Mouse (Mus musculus): Measurements from ENCODE around the gene Fkbp9. TPM values are rescaled to one million over a fixed set of nuclear protein-coding genes. Genes with fewer than 3 reads are reported as not detected.

Gene Fkbp9
- polyA plus RNA-seq, 1 experiment = 50.4 TPM

- 25% methylated on average over 6 of the region's 6 CpGs for WGBS
- H3K27ac ChIP-seq (ENCODE audit: insufficient read depth, low read depth, low read length) = no peak overlapping the region
- TF ChIP-seq POLR2A (IDR thresholded peaks at IDR 0.05; ENCODE audit: low read depth, low read length) (no peak), CTCF (conservative IDR thresholded peaks at IDR 0.05; ENCODE audit: insufficient read depth, insufficient read length, low read depth, low read length) (no peak)
Observed at GRCm38 (mm10) chr6:56903831-56904230, 72.0 kb downstream of the Fkbp9 start.

GRCm38 (mm10) chr6:56904330-56904729 is 72.5 kb downstream of the Fkbp9 start:
- DNase-seq = no peak
- Histone ChIP-seq H3K4me3 (ENCODE audit: insufficient read depth, low read depth, low read length) (no peak overlapping the region), H3K27ac (ENCODE audit: insufficient read depth, low read depth, low read length) (no peak overlapping the region), H3K36me3 (ENCODE audit: control insufficient read depth, insufficient read depth, low read length) (no peaks in the 10 kb centered on the region), H3K4me1 (ENCODE audit: control insufficient read depth, insufficient read depth, low read length) (peaks cover 8% of the 10 kb centered on the region; the same call in 1 of the 2 replicates), H3K27me3 (replicated peaks; ENCODE audit: control insufficient read depth, insufficient read depth, low read length) (no peaks in the 10 kb centered on the region)
- WGBS = 76% methylated on average over 1 of the region's 1 CpGs
- TF ChIP-seq CTCF (conservative IDR thresholded peaks at IDR 0.05; ENCODE audit: insufficient read depth, insufficient read length, low read depth, low read length) = no peak
- TF ChIP-seq POLR2A (IDR thresholded peaks at IDR 0.05; ENCODE audit: low read depth, low read length) = no peak

More at GRCm38 (mm10) chr6:56903831-56904230, 72.0 kb downstream of the Fkbp9 start:
- peak; percentile 55 for DNase-seq
- Histone ChIP-seq H3K4me1 (ENCODE audit: control insufficient read depth, insufficient read depth, low read length) (peaks cover 8% of the 10 kb centered on the region; the same call in 1 of the 2 replicates), H3K36me3 (ENCODE audit: control insufficient read depth, insufficient read depth, low read length) (no peaks in the 10 kb centered on the region), H3K27me3 (replicated peaks; ENCODE audit: control insufficient read depth, insufficient read depth, low read length) (no peaks in the 10 kb centered on the region), H3K4me3 (ENCODE audit: insufficient read depth, low read depth, low read length) (no peak overlapping the region)

GRCm38 (mm10) chr6:56904982-56905381 is 73.1 kb downstream of the Fkbp9 start:
- H3K27ac ChIP-seq (ENCODE audit: insufficient read depth, low read depth, low read length) = peak overlapping the region; percentile 8; the same call in 1 of the 2 replicates
- peaks cover 8% of the 10 kb centered on the region; the same call in 1 of the 2 replicates for H3K4me1 ChIP-seq (ENCODE audit: control insufficient read depth, insufficient read depth, low read length)
- WGBS = 87% methylated on average over 2 of the region's 2 CpGs
- DNase-seq = no peak
- H3K36me3 ChIP-seq (ENCODE audit: control insufficient read depth, insufficient read depth, low read length) = no peaks in the 10 kb centered on the region
- H3K4me3 ChIP-seq (ENCODE audit: insufficient read depth, low read depth, low read length) = no peak overlapping the region
- no peaks in the 10 kb centered on the region for H3K27me3 ChIP-seq (replicated peaks; ENCODE audit: control insufficient read depth, insufficient read depth, low read length)
- no peak for TF ChIP-seq POLR2A (IDR thresholded peaks at IDR 0.05; ENCODE audit: low read depth, low read length)
- no peak for TF ChIP-seq CTCF (conservative IDR thresholded peaks at IDR 0.05; ENCODE audit: insufficient read depth, insufficient read length, low read depth, low read length)

- no peaks in the 10 kb centered on the region for H3K27me3 ChIP-seq (replicated peaks; ENCODE audit: control insufficient read depth, insufficient read depth, low read length)
- no peaks in the 10 kb centered on the region for H3K36me3 ChIP-seq (ENCODE audit: control insufficient read depth, insufficient read depth, low read length)
- H3K27ac ChIP-seq (ENCODE audit: insufficient read depth, low read depth, low read length) = peak overlapping the region; percentile 61
- WGBS = 75% methylated on average over 5 of the region's 5 CpGs
- no peak for TF ChIP-seq CTCF (conservative IDR thresholded peaks at IDR 0.05; ENCODE audit: insufficient read depth, insufficient read length, low read depth, low read length)
- TF ChIP-seq POLR2A (IDR thresholded peaks at IDR 0.05; ENCODE audit: low read depth, low read length) = no peak
- no peak for DNase-seq
- H3K4me1 ChIP-seq (ENCODE audit: control insufficient read depth, insufficient read depth, low read length) = peaks cover 8% of the 10 kb centered on the region; the same call in 1 of the 2 replicates
- H3K4me3 ChIP-seq (ENCODE audit: insufficient read depth, low read depth, low read length) = no peak overlapping the region
Observed at GRCm38 (mm10) chr6:56905486-56905885, 73.6 kb downstream of the Fkbp9 start.

- Histone ChIP-seq H3K4me3 (ENCODE audit: insufficient read depth, low read depth, low read length) (no peak overlapping the region), H3K27ac (ENCODE audit: insufficient read depth, low read depth, low read length) (peak overlapping the region; percentile 61; the same call in 1 of the 2 replicates), H3K27me3 (replicated peaks; ENCODE audit: control insufficient read depth, insufficient read depth, low read length) (no peaks in the 10 kb centered on the region), H3K4me1 (ENCODE audit: control insufficient read depth, insufficient read depth, low read length) (peaks cover 8% of the 10 kb centered on the region; the same call in 1 of the 2 replicates), H3K36me3 (ENCODE audit: control insufficient read depth, insufficient read depth, low read length) (no peaks in the 10 kb centered on the region)
- peak; percentile 83 for DNase-seq
- WGBS = 50% methylated on average over 8 of the region's 8 CpGs
- TF ChIP-seq POLR2A (IDR thresholded peaks at IDR 0.05; ENCODE audit: low read depth, low read length) = no peak
- no peak for TF ChIP-seq CTCF (conservative IDR thresholded peaks at IDR 0.05; ENCODE audit: insufficient read depth, insufficient read length, low read depth, low read length)
Observed at GRCm38 (mm10) chr6:56906121-56906846, 74.4 kb downstream of the Fkbp9 start.

DNA sequence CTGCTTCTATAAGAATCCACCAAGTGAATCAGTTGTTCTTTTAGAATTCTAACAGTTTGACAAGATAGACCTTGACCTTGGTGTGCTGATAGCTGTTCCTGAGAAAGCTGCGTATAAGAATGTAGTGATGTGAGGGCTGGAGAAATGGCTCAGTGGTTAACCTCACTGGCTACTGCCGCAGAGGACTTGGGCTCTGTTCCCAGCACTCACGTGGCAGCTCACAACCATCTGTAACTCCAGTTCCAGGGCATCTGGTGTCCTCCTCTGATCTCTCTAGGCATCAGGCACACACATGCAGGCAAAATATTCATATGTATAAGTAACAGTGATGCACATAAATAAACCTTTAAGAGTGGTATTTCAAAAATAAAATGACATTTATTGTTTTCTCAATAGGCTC is 76.1 kb downstream of the Fkbp9 start:
- no peaks in the 10 kb centered on the region for H3K36me3 ChIP-seq (ENCODE audit: control insufficient read depth, insufficient read depth, low read length)
- no peaks in the 10 kb centered on the region for H3K27me3 ChIP-seq (replicated peaks; ENCODE audit: control insufficient read depth, insufficient read depth, low read length)
- no peak for TF ChIP-seq POLR2A (IDR thresholded peaks at IDR 0.05; ENCODE audit: low read depth, low read length)
- no peak for TF ChIP-seq CTCF (conservative IDR thresholded peaks at IDR 0.05; ENCODE audit: insufficient read depth, insufficient read length, low read depth, low read length)
- no peak overlapping the region for H3K27ac ChIP-seq (ENCODE audit: insufficient read depth, low read depth, low read length)
- 77% methylated on average over 3 of the region's 3 CpGs for WGBS
- DNase-seq = no peak
- no peak overlapping the region for H3K4me3 ChIP-seq (ENCODE audit: insufficient read depth, low read depth, low read length)
- peaks cover 4% of the 10 kb centered on the region; the same call in 1 of the 2 replicates for H3K4me1 ChIP-seq (ENCODE audit: control insufficient read depth, insufficient read depth, low read length)

- DNase-seq = no peak
- H3K4me3 ChIP-seq (ENCODE audit: insufficient read depth, low read depth, low read length) = no peak overlapping the region
- H3K27ac ChIP-seq (ENCODE audit: insufficient read depth, low read depth, low read length) = no peak overlapping the region
- TF ChIP-seq CTCF (conservative IDR thresholded peaks at IDR 0.05; ENCODE audit: insufficient read depth, insufficient read length, low read depth, low read length) = no peak
- TF ChIP-seq POLR2A (IDR thresholded peaks at IDR 0.05; ENCODE audit: low read depth, low read length) = no peak
- no peaks in the 10 kb centered on the region for H3K36me3 ChIP-seq (ENCODE audit: control insufficient read depth, insufficient read depth, low read length)
- no peaks in the 10 kb centered on the region for H3K27me3 ChIP-seq (replicated peaks; ENCODE audit: control insufficient read depth, insufficient read depth, low read length)
- 94% methylated on average over 2 of the region's 2 CpGs for WGBS
- H3K4me1 ChIP-seq (ENCODE audit: control insufficient read depth, insufficient read depth, low read length) = peaks cover 6% of the 10 kb centered on the region; the same call in 1 of the 2 replicates
Observed at GRCm38 (mm10) chr6:56908397-56908796, 76.5 kb downstream of the Fkbp9 start.

Data from kidney, adult 2 months (tissue).